Mouse (Mus musculus): Measurements from ENCODE around the gene Utp15. TPM values are rescaled to one million over a fixed set of nuclear protein-coding genes. Genes with fewer than 3 reads are reported as not detected.

Gene Utp15
- polyA plus RNA-seq (2012; rRNA removed; ENCODE audit: low replicate concordance): 4.4 and 11.5 TPM in 2 replicates

DNA sequence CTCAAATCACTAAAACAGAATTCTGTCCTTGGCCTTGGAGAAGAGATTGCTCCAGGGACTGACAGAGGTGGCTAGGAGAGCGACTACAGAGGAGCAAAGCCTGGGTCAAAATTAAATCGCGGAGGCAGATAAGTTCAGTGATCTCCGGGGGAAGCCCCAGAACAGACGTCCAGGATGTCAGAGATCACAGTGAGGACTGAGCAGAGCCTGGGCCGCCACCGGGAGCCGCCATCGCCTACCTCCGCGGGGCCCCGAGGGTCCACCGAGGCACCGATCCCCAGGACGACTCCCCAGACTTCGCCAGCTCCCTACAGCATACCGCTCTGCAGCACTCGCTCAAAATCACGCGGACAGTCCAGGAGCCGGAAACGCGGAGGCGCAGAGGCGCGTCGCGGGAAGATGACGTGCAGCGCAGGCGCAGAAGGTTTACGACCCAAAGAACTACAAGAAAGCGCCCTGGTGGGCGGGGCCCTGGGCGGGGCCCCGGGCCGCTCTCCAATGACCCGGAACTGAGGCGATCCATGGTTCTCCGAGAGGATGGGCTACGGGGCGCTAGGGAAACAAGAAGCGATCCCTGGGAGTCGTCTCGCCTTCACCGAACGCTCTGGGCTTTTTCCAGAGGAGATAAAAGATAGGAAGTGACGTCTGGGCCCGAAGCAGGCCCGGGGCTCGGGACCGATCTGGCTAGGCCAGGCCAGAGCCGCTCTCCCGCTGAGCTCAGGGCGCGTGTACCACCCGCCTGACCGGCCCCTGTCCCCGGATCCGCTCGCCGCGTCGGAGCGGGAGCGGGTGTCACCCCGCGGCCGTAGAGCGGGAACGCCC is at the start of gene Utp15, which contains the start of gene Ankra2:
Gene Utp15, minus strand, starts transcription at position 406 of the 822 bp plus-strand sequence.
Gene Ankra2, plus strand, starts transcription at position 439 of the 822 bp plus-strand sequence.

GRCm38 (mm10) chr13:98279686-98280085 is 16.8 kb upstream of the Utp15 start, which contains the start of gene Gm21976:
TSS of gene Gm21976 (plus strand) at chr13:98279887.

GRCm38 (mm10) chr13:98205771-98206545 is 56.9 kb downstream of the Utp15 start, which contains the start of gene Arhgef28:
TSS of gene Arhgef28 (minus strand) at chr13:98206439.

Other genes with a start within 250 kb of the Utp15 start
- gene Arhgef28, start 56.6 kb downstream of the Utp15 start, polyA plus RNA-seq (2012; rRNA removed; ENCODE audit: low replicate concordance): 9.1 and 15.0 TPM in 2 replicates
- gene Ankra2, start within 50 bp of the Utp15 start, polyA plus RNA-seq (2012; rRNA removed; ENCODE audit: low replicate concordance): 11.1 and 17.0 TPM in 2 replicates
- gene Gm21976, start 16.8 kb upstream of the Utp15 start, polyA plus RNA-seq (2012; rRNA removed; ENCODE audit: low replicate concordance): not detected in 2 replicates
- 157 and 259 TPM in 2 replicates for gene Btf3, start 54.0 kb upstream of the Utp15 start, polyA plus RNA-seq (2012; rRNA removed; ENCODE audit: low replicate concordance)
- not detected in 2 replicates for gene Foxd1, start 91.2 kb upstream of the Utp15 start, polyA plus RNA-seq (2012; rRNA removed; ENCODE audit: low replicate concordance)
- gene Gm10320, start 229.0 kb upstream of the Utp15 start, polyA plus RNA-seq (2012; rRNA removed; ENCODE audit: low replicate concordance): 2.1 and 2.4 TPM in 2 replicates